Mouse (Mus musculus) right cerebral cortex, adult 18-20 months (tissue): ENCODE results near the gene Rtn4r.

Experiments used
- DNase-seq: peaks from one replicate; pipeline ENCODE4 v3.0.0; 2022; ENCODE audit warnings: mixed read lengths

The Rtn4r gene

DNA sequence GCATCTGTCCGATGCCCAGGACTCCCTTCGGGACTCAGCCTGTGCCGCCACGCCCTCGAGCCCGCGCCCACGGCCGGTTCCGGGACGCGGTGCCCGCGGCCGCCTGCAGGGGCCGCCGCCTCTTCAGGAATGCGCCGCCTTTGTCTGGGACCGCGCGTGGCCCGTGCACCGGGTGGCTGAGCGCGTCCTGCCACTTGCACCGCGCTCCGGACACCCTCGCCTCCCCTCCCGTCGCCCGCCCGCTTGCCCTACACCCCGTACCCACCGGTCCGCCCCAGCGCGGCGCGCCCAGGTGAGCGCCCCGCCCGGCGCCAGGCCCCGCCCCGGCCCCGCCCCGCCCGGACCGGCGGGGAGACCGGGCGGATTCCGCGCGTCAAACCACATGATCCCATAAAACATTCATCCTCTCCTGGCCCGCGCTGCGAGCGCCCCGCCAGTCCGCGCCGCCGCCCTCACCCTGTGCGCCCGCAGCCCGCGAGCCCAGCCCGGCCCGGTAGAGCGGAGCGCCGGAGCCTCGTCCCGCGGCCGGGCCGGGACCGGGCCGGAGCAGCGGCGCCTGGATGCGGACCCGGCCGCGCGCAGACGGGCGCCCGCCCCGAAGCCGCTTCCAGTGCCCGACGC is at the start of gene Rtn4r:
TSS of gene Rtn4r (plus strand) at position 402 of the 621 bp plus-strand sequence.
- DNase-seq: peak; percentile 63

DNA sequence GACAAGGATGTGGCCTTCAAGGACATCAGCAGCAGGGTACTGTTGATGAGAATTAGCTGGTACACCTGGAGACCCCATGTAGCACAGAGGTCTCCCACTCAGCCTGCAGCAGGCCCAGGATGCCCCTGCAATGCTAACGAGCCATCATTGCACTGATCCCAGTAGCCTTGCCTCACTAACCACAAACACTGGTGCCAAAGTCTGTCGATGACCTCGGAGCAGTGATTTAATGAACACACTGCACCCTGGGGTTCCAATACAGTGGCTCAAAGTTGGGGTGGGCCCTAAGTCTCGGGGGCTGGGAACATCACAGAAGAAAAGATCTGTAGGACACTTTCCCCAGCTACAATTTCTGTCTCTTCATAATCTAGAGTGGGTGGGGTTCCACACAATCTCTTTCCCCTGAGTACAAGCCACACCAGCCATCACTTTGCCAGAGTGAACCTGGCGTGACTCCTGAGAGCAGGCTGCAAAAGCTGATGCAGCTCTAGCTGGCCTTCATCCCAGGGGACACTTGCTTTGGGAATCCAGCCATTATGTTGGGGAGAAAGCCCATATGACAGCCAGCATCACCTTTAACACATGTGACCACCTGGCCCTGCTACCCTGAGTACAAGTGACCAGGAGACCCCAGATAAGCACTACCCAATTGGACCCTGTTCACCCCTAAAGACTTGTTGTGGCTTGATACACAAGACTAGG is 49.0 kb upstream of the Rtn4r start:
- DNase-seq: no peak

DNA sequence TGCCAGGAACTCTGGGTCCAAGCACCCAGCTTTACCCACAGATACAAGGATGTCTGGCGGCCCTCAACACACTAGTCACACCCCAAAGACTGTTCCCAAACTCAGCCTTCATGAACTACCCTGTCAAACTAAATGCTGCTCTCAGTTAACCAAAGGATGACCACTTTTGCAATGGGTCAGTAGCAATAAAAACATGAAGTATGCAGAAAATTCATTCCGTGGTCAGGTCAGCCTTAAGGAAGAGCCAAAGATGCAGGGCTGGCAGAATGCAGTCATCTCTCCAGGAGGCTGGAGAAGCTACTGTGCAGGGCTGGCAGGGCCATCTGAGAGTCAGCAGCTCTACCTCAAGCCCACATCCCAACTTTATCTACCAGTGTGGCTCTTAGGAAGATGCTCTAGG is 48.1 kb upstream of the Rtn4r start:
- DNase-seq: no peak

DNA sequence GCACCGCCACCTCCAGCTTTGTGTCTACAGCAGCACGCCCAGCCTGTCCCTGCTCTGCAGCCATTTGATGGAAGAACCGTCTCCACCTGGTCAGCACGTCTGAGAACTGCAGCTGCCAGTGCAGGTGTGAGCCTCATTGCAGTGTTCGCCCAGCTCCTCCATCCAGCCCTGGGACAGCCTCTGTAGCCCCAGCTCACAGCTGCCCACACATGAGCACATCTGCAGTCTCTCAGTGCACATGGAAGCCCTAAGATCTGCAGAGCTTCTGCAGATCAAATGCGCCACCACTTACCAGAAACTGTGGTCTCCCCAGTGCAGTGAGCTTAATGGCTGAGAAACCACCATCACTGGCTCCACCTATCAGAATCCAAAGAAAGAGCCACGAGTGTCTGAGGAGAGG is 47.3 kb upstream of the Rtn4r start:
- no peak for DNase-seq

DNA sequence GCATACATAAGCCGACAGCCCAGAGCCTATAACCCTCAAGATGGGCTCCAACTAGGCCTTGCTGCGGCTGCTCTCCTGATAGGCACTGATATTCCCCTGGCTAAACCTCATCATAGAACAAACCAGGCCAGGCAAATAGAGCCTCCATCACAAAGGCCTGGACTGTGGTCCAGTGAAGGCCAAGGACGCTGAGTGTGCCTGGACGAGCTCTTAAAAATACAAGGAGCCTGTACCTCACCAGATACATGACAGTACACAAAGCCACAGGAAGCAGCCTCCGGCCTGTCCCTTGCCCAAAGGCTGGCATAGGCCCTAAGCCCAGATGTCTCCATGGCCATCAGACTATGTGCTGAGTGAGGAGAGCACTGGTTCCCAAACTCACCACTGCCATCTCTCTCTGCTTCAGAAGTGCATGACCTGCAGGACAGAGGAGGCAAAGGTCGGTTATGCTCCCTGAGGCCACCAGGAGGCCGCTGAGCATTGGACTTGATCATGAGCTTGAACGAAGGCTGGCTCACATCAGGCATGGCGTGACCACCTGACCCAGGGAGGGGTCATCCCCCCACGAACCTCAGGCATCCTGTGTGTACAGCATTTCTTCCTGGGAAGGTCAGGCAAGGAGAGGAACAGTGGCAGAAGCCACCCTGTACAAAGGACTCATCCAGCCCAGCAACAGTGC is 46.2 kb upstream of the Rtn4r start:
- no peak for DNase-seq

DNA sequence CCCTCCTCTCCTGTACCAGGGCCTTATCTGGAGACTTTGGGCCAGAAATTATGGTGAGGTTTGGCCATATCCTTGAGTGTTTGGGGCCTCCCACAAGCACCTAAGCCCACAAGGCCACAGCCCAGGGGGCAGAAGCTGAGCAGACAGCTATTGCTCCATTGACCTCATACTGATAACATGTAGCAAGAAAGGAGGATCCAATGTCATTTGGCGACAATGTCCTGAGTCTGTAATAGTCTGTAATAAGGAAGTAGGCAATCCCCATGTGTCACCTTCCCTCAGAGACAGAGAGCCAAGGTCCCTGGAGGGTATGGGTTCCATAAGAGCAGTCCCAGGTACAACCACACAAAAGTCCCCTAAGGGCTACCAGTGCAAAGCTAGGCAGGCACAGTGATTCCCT is 45.2 kb upstream of the Rtn4r start:
- DNase-seq: no peak

DNA sequence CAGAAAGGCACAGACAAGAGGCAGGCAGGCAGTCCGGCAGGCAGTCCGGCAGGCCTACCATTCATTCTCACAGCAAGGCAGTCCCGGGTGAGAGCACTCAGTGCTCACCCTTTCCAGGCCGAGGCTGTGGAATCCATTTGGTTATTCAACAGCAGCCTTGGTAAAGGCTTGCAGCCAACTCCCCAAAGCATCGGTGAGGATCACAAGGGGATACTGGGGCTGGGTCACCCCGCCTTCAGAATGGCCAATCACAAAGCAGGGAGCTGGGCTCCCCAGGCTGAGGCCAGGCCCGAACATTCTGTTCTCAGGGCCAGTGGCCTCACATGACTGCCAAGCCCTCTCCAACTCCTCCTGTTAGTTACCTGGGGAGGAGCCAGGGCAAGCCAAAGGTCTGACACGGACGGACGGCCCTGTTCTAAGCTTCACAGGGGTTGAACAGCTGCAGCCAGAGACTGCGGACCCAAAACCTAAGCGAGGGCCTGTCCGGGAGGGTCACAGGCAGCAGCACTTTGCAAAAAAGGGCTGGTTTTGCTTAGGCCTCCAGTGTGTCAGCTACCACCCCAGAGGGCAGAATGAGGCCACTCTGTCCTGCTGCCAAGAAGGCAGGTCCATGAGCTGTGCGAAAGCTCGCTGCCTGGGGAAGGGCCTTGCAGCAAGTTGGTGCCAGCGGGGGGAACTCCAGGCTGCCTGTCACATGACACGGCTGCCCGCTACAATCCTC is 44.1 kb upstream of the Rtn4r start:
- peak; percentile 72 for DNase-seq

DNA sequence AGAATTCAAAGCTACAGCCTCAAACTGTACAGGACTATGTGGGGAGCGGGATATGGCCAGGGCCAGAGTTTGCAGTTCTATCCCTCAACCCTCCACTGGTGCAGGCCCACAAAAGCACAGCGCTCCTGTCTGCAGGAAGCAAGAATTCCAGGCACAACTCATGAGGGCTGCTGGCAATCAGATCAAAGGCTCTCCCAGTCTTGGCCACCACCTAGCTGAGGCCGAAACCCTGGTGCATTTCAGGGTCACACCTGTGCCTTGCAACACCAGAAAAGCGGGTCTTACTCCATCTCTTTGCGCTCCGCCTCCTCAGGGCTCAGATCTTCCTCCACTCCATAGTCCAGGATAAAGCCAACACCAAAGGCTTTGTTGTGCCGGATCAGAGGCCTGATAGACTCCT is 43.2 kb upstream of the Rtn4r start:
- no peak for DNase-seq

DNA sequence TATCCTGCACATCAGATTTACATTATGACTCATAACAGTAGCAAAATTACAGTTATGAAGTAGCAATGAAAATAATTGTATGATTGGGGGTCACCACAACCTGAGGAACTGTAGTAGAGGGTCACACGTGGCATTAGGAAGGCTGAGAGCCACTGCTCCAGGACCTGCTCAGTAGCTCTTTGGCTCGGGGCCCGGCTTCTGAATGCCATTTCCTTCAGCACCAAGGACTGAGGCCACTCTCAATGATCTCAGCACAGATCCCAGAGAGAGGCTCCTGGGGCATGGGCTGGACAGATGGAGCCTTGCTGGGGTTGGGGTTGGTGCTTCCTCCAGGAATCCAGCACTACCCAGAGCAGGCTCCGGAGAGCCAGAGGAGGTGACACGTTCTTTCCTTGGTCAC is 40.3 kb upstream of the Rtn4r start:
- no peak for DNase-seq

DNA sequence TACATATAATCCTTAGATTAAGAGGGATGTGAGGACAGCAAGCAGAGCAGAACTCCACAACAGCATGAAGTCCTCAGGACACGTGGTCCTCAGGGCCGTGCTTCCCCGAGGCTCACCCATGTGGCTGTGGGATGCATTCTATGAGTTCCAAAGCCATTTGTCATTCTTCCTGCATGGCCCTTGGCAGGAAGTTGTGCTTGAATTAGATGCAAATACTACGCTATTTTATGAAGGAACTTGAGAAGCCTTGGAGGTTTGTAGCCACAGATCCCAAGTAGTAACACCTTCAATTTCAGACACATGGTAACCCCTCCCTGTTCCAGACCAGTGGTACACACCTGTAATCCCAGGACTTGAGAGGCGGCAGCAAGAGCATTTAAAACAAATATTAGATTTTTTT is 31.1 kb upstream of the Rtn4r start:
- no peak for DNase-seq

DNA sequence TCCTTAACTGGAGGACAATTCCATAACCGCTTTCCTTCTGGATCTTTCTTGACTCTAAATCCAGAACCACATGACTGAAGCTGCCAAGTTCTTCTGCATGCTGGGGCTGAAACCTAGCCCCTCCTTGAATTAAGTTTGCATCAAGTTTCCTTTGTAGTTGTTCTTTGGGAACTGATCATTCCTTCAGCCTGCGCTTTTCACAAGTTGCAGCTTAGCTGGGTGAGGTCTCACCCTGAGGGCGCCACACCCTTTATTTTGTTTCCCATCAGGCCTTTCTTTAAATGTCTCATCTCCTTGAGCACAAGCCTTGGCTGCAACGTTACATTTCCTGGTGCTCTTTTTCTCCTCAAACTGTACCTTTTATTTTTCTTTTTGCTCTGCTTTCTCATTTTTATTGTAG is 24.6 kb upstream of the Rtn4r start:
- no peak for DNase-seq

DNA sequence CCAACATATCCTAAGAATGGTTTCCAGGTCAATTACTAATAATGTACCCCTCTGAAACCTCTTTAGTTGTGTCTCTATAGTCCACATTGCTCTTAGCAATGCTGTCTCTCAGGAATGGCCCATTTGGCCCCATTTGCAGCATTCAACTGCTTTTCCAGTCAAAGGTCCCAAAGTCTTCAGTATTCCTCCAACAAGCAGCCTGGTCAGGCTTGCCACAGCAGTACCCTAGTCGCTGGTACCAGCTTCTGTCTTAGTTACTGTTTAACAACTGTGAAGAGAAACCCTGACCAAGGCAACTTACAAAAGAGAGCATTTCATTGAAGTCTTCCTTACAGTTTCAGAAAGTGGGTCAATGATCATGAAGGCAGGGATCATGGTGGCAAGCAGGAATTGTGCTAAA is 24.1 kb upstream of the Rtn4r start:
- DNase-seq: no peak

DNA sequence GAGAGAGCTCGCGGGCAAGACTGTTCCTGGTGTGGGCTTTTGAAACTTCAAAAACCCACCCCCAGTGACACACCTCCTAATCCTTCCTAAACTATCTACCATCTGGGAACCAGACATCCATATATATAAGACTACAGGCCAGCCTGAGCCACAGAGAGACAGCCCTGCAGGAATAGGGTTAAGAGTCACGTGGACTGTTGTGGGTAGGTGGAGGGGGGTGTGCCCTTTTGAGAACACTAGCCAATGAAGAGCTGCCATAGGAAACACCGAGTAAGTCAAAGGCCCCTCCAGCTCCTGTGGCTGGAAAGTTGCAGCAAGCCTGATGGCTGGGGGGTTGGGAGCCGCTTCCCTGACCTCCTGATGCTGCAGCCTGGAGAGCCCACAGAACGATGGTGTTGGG is 23.6 kb upstream of the Rtn4r start:
- no peak for DNase-seq

DNA sequence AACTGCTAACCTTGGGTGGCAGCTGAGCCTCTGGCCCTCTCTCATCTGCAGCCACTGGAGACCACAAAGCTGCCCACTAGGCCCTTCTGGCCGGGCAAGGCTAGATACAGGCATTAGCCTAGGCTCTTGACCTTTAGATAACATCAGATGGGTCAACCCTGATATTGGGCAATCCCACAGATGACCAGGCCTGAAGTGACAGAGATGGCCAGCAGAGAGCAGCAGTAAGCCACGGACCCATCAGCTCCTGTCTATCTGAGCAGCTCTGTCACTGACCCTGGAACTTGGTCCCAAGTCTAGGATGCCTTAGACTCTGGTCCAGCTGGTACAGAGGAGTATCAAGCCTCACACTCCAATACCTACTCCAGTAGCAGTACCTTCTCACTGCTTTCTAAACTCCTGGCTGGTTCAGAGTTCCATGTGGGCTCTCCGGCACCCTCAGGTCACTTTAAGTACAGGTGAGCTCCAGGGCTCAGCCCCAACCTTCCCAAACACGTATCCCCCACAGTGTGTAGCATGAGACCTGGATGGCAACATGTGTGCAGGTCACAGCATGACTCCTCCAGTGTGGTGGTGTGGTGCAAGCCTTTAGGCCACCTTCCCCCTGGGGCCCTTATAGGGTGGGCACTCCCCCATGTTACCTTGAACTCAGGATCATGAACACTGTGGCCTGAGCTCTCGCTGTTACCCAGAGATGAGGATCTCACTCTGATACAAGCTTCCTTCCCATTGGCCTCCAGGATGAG is 19.0 kb upstream of the Rtn4r start:
- DNase-seq: peak; percentile 72

DNA sequence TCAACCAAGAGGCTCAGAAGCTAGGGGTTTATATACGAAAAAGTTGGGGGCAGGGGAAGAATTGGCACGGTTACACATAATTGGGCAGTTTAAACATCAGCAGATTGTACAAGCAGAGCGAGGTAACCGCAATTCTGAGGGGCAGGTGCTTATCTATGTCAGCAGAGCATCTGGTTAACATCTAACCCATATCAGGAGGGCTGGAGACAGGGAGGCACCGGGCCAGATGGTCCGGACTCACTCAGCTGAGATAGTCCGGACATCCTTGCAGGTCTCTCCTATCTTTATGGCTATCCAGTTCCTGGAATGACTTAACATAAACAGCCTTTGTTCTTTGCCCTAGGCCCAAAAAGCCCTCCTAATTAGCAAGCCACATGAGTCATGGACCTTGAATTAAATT is 16.4 kb upstream of the Rtn4r start:
- no peak for DNase-seq

DNA sequence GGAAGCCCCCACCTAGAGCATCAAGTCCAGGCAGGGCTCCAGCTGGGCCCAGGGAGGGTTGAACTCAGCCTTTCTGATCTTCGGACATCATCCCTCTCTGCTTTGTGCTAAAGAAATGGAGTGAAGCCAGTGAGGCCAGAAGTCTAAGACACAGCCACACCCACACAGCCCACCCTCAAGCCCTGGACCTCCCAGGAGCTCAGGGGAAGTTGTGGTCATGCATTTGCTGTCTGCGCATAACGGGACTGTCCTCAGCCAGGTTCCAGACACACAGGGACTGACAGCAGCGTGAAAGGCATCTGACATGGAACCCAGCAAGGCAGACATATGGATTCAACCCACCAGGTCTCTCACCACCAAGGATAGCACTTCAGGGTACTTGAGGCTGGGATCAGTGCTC is 11.0 kb upstream of the Rtn4r start:
- DNase-seq: no peak

DNA sequence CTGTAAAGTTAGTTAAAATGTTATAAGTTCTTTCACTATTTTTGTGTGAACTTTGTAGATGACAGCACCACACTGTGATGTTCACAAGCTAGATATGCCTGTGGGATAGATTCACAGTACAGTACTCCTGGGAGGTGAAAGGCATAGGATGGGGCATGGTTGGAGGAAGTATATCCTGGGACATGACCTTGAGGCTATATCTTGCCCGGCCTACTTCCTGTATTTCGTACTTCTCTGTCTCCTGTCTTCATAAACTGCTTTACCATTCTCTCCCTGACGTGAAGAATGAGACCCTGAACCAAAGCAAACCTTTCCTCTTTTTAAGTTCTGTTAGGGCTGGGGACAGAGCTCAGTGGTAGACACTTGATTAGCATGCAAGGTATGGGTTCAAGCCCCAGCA is 9.2 kb upstream of the Rtn4r start:
- no peak for DNase-seq

DNA sequence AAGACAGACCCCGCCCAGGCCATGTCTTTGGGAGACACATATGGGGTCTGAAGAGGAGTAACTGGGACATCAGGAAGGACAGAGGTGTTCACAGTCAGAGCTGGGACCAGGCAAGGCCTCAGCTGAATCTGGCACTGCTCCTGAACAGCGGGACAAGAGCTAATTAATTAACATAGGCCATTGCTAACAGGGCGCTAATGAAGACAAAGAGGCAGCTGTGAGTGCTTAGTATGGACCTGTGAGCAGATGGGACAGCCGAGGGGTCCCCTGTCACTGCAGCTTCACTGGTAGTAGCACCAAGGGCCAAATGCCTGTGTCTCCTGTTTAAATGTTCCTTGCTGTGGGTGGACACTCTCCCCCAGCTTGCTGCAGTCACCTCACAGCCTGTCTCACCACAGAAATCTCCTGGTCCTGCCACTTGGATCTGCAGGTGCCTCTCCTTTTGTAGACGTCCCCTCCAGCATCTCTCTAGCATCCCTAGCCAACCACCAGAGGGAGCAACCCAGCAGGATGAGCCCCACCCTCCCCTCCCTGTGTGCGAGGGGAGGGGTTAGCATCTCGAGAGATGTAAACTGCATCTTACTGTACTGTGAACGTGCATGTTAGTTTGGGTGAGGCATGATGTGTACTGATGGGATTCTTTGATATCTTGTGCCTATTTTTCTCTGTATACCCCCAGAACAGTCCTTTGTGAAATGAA is 8.3 kb upstream of the Rtn4r start:
- peak; percentile 59 for DNase-seq

DNA sequence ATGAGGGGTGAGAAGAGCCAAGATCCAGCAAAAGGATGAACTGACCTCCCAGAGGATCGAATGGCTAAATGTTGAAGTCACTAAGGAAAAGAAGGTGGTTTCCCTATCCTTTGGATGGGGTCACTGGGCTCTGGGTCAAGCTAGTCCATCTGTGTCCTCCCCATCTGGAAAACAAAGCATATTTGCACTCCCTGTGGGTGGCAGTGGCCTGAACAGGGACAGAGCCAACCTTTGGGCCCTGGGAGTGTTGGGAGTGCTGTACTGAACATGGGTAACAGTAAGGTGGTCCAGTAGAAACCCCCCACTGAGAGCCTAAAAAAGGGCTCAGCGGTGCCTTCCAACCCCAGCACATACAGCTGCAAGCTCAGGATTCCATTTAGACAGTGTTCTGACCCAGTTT is 4.7 kb upstream of the Rtn4r start:
- DNase-seq: no peak

DNA sequence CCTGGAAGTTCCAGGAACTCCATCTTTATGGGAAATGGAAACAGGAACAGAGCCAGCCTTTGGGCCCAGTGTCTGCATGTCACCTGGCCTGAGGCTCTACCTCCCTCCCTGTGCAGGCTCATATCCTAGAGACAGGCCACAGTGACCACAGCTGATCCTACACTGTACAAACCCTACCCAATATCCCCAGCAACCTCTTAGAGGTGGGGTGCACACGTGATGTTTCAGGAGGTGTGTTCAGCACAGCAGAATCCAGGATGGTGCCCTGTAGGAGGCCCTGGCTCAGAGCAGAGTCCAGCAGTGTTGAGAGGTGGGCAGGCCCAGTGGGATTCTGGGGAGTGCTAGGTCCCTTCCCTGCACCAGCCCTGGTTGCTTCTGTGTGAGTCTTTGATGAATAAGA is 4.0 kb upstream of the Rtn4r start:
- no peak for DNase-seq

DNA sequence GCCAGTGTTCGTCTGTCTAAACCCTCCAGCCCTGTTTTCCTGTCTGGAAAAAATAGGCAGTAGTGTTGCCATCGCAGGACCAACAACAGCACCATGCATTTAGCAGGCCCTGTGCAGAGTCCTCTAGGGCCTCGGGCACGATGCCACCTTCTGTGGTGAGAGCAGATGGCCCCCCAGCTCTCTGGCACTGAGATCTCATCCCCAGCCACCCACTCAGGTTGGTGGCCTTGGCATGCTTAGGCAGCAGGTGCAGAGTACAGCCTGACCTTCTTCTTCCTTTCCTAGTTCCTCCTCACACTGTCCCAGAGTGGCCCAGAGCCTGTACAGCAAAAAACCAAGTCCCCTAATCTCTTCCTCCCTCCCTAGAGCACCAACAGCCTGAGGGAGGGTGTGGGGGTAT is 3.4 kb upstream of the Rtn4r start:
- no peak for DNase-seq

DNA sequence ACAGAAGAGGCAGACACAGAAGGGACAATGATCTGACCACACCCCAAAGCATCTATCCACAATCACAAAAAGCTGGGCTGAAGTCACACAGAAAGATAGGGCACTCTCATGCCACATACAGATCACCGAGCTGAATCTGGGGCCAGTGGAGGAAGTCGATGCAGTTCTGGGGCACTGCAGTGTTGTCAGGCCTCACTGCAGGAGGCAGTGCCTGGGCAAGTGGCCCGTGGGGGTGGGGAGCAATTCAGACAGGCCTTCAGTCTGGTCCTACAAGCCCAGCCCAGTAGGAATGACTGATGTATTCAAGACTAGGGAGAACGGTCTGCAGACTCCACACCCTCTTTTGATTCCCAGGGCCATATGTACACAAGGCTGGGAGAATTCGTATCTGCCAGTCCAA is 2.8 kb upstream of the Rtn4r start:
- DNase-seq: no peak
